Mouse (Mus musculus) G1E (cell line): Measurements from ENCODE around the gene Mlip.

Experiments used
- CTCF ChIP-seq: IDR thresholded peaks from 2 replicates; pipeline ENCODE4 v1.5.1; 2012; ENCODE audit warnings: low read depth, low read length, inconsistent platforms, mixed read lengths
- GATA1 ChIP-seq: IDR thresholded peaks from 2 replicates; pipeline ENCODE4 v1.6.1; 2012; ENCODE audit warnings: borderline replicate concordance, low read length, inconsistent platforms, mixed read lengths
- POLR2AphosphoS5 ChIP-seq: IDR thresholded peaks from 2 replicates; pipeline ENCODE4 v1.6.1; 2012; ENCODE audit warnings: low read depth, low read length, inconsistent platforms; ENCODE audit not compliant: insufficient replicate concordance

DNA sequence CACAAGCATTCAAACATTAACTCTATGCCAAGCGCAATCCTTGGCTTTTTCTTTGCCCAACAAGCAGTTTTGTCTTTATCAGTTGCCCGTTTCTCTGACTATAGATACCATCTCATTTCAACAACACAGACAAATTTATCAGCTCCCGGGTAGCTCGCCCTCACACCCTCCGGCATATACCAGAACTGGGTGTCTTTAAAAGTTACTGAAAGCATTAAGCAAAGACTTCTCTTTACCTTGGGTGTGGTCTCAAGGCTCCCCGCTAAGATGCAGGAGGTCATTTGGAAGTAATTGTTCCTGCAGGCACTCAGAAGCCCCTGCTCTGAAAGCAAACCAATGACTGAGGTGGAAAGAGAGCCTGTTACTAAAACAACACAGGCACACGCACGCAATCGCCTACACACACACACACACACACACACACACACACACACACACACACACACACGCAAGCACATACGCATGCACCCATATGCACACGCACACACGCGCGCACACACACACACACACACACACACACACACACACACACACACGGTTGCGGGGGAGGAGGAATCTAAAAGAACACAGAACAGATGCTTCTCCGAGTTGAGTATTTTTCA, 101.2 kb downstream of the Mlip start:
- no peak for TF ChIP-seq CTCF
- TF ChIP-seq POLR2AphosphoS5: no peak
- no peak for TF ChIP-seq GATA1
